Mouse (Mus musculus): ENCODE measurements around the gene Rps6kb2.
"Not testable (repeated sequence)": the region's sequence is repeated elsewhere in the genome, so short reads cannot be mapped to it uniquely, and the experiment has no call there.

The Rps6kb2 gene

GRCm38 (mm10) chr19:4142416-4143173, 20.6 kb downstream of the Rps6kb2 start:
- no peak for DNase-seq (ENCODE audit: extremely low spot score, low read depth, low spot score)

GRCm38 (mm10) chr19:4140147-4140546, 23.0 kb downstream of the Rps6kb2 start:
- no peak for DNase-seq (ENCODE audit: extremely low spot score, low read depth, low spot score)

GRCm38 (mm10) chr19:4139446-4139845, 23.7 kb downstream of the Rps6kb2 start, which contains the start of gene Gpr152:
Gene Gpr152 (plus strand): TSS chr19:4139787.
- no peak for DNase-seq (ENCODE audit: extremely low spot score, low read depth, low spot score)

GRCm38 (mm10) chr19:4137913-4138312, 25.2 kb downstream of the Rps6kb2 start:
- no peak for DNase-seq (ENCODE audit: extremely low spot score, low read depth, low spot score)

- no peak for DNase-seq (ENCODE audit: extremely low spot score, low read depth, low spot score)
These were observed 26.7 kb downstream of the Rps6kb2 start for GRCm38 (mm10) chr19:4136463-4136862.

GRCm38 (mm10) chr19:4135963-4136345, 27.2 kb downstream of the Rps6kb2 start:
- not testable (repeated sequence) for DNase-seq (ENCODE audit: extremely low spot score, low read depth, low spot score)

GRCm38 (mm10) chr19:4135229-4135962, 27.8 kb downstream of the Rps6kb2 start:
- not testable (repeated sequence) for DNase-seq (ENCODE audit: extremely low spot score, low read depth, low spot score)

GRCm38 (mm10) chr19:4134354-4134753, 28.8 kb downstream of the Rps6kb2 start:
- no peak for DNase-seq (ENCODE audit: extremely low spot score, low read depth, low spot score)

- no peak for DNase-seq (ENCODE audit: extremely low spot score, low read depth, low spot score)
These were observed 31.4 kb downstream of the Rps6kb2 start for GRCm38 (mm10) chr19:4131768-4132167.

- DNase-seq (ENCODE audit: extremely low spot score, low read depth, low spot score): no peak
These were observed 32.1 kb downstream of the Rps6kb2 start for GRCm38 (mm10) chr19:4131075-4131474.

GRCm38 (mm10) chr19:4130106-4130505, 33.0 kb downstream of the Rps6kb2 start:
- no peak for DNase-seq (ENCODE audit: extremely low spot score, low read depth, low spot score)

- DNase-seq (ENCODE audit: extremely low spot score, low read depth, low spot score): no peak
These were observed 33.7 kb downstream of the Rps6kb2 start for GRCm38 (mm10) chr19:4129462-4129861.

- DNase-seq (ENCODE audit: extremely low spot score, low read depth, low spot score): no peak
These were observed 36.2 kb downstream of the Rps6kb2 start for GRCm38 (mm10) chr19:4126759-4127495.

GRCm38 (mm10) chr19:4125741-4126696, 37.1 kb downstream of the Rps6kb2 start, which contains the start of gene Aip:
Gene Aip (minus strand): TSS chr19:4125858.
- peak; percentile 72 for DNase-seq (ENCODE audit: extremely low spot score, low read depth, low spot score)

GRCm38 (mm10) chr19:4125268-4125667, 37.9 kb downstream of the Rps6kb2 start:
- DNase-seq (ENCODE audit: extremely low spot score, low read depth, low spot score): not testable (repeated sequence)

- DNase-seq (ENCODE audit: extremely low spot score, low read depth, low spot score): no peak
These were observed 38.7 kb downstream of the Rps6kb2 start for GRCm38 (mm10) chr19:4124432-4124831.

GRCm38 (mm10) chr19:4122411-4123370, 40.5 kb downstream of the Rps6kb2 start:
- no peak for DNase-seq (ENCODE audit: extremely low spot score, low read depth, low spot score)

- not testable (repeated sequence) for DNase-seq (ENCODE audit: extremely low spot score, low read depth, low spot score)
These were observed 41.3 kb downstream of the Rps6kb2 start for GRCm38 (mm10) chr19:4121896-4122295.
